Mouse (Mus musculus): ENCODE data around the gene Chrnb1.

The Chrnb1 gene

DNA sequence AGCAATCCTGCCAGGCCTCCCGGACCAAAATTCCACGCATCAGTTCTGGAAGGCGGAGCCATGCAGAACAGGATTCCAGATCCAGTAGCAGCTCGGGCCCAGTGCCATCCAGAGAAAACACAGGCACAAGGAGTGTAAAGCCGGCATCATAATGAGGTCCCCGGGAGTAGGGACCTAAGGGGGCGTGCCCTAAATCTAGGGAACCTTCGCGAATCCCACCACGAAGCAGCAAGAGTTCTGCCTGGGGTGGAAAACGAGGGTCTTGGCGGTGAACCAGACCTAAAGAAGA, 8.9 kb upstream of the Chrnb1 start:
- no peak for DNase-seq (ENCODE audit: low spot score)

DNA sequence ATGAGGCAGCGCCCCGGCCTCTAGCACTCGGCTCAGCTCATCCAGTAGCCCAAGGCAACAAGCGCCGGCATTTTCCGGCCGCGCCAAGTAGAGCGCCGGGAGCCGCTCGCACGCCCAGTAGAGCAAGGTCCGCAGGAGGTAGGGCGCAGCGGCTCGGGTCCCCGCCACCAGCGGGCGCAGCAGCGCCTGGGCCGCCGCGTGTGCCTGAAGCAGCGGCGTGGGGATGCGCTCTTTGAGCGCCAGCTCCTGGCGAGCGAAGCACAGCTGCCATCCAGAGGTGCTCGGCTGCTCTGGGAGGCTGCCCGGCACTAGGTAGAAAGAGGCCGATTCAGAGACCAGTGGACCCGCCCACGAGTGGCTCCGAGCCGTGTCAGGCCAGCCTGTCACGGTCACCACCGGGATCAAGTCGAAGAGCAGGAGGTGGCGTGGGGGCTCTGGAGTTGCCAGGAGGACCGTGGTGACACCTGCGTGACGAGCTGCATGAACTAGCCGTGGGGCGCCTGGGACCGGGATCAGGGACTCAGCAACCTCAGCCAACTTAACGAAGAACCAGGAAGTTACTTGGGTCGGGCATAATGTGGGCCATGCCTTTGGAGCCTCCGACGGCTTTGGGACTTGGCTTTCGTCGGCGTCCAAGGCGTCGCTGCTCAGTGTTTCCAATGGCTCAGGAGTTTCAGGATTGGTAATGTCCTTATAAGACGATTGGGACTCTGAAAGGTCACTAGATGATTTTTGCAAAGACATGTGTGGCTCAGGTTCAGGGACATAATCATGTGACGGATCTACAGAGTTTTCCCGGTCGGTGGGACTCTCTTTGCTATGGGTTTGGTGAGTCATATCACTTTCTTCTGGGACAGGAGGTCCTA, 8.3 kb upstream of the Chrnb1 start:
- no peak for DNase-seq (ENCODE audit: low spot score)

DNA sequence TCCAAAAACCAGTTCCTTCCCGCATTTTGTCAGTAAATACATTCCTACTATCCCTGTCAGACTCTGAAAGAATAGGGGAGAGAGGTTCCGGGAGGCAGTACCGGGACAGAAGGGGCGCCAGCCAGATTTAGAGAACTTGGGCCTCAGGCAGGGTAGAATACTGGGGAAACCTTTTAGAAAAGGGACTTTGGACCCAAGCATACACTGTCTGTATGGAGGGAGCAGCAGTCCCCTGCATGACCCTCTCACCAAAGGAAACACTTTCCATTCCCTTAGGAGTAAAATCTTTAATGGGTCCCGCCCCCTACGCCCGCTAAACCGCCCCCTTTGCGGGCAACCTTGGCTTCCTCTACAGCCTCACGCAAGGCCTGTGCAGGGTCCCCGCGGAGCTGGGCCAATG, 7.6 kb upstream of the Chrnb1 start:
- DNase-seq (ENCODE audit: low spot score) = no peak

DNA sequence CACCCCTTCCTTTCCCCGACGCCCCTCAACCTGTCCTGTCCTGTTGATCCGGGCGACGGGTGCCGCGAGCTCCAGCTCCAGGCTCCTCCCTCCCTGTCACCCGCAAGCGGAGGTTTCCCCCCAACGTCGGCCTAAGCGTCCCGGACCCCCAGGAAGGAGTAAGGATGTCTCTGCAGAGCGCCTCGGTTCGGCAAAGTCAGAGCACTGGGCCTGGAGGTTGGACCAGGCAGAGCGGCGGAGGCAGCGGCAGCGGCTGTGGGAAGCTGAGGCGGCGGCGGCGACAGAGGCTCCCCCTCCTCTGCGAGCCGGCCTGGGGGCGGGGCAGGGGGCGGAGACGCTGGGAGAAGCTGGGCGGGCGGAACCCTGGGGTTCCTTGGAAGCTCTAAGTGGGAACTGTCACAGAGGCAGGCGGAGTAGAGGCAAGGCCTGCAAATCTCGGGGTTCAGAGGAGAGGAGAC, 6.9 kb upstream of the Chrnb1 start:
- DNase-seq (ENCODE audit: low spot score) = no peak

DNA sequence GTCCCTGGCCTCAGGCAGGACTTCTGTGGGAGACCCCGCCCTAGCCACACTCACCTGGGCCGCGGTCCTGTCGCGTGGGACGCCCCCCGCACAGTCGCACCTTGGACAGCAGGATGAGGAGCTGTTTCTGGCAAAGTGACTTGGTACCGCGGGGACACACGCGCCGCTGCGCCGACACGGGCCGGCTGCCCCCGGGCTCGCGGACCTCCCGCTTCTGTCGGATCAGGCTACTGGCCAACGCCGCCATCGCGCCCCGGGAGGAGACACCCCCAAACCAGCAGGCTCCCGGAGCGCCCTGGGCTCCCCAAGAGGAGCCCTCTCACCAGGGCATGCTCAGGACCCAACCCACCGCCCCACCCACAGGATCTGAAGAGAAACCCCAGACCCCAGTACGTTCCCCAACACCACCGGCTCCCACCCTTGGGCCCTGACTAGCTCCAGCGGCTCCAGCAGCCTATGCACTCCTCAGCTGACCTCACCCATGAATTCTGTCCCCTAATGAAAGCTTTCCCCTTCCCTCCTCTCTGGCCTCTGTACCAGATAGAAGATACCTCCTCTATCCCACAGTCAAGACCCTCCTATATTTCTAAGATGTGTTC, 5.7 kb upstream of the Chrnb1 start, which contains the start of gene Fgf11:
Gene Fgf11 (minus strand): TSS at position 479 of the 599 bp plus-strand sequence.
- DNase-seq (ENCODE audit: low spot score) = no peak

DNA sequence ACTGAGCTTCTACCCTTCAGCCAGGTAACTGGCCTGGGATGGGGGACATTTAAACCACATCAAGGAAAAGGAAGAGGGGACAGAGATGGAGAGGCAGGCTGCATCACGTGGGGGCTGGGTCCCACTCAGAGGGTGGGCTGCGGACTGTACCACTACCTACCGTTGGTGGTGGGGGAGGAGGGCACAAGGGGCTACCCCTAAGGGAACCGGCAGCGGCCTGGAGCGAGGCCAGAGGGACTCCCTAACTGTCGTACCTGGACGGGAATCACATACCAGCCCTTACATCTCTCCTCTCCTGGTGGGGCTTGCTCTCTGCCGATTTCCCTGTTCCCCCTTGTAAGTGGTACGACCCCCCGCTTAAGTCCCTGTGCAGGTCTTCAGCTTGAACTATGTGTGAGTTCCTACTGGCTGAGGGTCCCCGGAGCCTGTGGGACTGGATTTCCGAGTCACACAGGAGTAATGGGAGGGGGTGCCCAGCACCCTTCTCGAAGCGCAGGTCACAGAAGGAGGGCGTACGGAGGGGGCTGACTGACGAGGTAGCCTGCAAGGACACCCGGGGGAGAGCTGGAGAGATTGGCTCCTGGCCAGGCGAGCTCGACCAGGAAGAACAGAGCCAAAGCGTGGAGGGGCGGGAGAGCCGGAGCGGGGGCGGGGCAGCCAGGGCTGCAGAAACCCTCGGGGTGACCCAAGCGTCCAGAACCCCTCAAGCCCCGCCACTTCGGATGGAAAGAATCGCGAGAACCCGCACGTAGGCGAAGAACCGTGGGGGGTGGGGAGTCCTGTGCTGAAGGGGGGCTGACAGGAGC, 4.9 kb upstream of the Chrnb1 start:
- no peak for DNase-seq (ENCODE audit: low spot score)

DNA sequence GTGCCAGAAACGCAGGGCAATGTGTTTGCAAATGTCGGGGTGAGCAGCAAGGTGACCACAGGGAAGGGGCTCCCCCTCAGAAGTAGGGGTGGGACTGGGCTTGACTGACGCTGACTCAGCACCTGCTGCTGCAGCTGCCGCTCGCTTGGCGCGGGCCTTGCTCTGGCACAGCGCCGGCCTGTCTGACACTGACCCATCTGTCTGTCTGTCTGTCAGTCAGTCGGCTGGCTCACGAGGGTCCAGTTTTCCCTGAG, 4.3 kb upstream of the Chrnb1 start:
- DNase-seq (ENCODE audit: low spot score) = no peak

DNA sequence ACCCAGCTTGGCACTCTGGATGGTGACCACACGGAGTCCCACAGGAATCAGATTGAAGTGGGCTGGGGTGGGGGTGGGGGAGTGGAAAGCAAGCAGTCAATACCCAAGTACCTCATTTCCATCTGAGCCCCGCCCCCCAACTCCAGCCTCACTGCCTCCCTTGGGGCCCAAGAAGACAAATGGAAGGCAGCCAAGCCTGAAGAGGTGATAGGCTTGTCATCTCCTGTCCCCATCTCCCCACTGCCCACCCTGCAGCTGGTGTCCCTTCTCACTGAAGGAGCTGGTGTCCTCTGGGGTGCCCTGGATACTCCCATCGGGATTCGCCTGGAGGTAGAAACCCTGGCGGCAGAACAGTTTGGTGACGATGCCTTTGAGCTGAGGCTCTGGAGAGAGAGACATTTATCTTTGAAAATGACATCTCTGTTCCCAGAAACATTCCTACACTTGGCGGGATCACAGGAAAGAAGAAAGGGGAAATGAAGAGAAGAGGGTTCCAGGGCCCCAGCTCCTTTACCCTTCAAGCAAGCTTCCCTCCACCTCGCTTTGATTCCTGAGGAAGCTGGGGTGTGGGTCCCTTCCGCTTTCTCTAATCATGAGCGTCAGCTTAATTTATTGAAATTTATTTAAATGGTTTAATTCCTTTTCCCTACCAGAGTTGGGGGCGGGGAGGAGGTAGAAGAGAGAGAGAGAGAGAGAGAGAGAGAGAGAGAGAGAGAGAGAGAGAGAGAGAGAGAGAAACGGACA, 3.8 kb upstream of the Chrnb1 start:
- no peak for DNase-seq (ENCODE audit: low spot score)

DNA sequence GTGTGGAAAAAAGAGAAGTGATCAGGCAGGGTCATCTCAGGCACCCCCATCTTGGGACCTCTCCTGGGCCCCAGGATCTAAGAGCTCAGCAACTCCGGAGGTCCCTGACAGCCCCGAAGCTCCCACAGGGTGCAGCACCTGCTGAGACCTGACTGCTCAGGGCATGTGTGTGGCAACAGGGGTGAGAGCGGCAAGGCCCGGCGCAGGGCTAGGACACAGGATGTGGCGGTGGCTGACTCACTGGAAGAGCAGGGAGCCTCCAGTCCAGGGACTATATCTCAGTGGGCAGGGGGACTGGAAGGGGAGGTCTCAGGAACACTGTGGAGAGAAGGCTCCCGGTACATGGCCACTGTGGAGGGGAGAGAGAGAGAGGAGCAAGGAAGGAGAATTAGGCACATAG, 2.2 kb upstream of the Chrnb1 start:
- no peak for DNase-seq (ENCODE audit: low spot score)

DNA sequence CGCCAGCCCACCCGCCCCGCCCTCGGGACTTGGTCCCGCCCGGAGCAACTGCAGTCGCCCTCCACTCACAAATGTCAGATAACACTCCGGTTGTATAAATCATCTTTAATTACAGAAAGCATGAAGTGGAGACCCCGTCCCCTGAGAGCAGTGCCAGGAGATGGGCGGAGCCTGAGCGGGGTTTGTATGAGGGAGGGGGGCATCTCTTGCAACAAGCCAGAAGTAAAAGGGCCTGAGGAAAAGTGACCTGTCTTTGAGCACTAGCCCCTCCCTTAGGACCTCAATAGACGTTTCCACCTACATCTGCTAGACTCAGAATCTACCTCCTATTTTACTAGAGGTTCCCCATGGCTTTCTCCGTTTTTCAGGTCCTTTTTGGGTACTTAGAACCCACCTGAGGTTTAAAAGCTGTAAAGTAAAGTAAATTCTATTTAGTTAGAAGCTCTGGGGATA, 266 bp upstream of the Chrnb1 start:
- no peak for DNase-seq (ENCODE audit: low spot score)

DNA sequence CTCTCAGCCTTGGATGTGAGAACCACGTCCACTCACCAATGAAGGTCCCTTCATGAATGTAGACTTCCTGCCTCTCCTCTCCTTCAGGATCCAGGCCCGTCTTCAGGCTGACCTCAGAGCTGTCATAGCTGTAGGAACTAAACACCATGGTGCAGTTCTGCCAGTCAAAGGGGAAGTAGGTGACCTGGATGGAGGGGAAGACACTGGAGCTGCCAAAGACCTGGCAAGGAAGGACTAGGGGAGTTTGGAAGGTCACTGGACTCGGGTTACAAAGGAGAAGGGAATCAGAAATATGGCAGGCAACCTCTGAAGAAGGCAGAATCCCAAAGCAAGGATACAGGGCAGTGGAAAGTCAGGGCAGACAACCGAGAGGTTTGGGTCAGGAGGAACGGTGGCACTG, 2.3 kb downstream of the Chrnb1 start:
- no peak for DNase-seq (ENCODE audit: low spot score)

DNA sequence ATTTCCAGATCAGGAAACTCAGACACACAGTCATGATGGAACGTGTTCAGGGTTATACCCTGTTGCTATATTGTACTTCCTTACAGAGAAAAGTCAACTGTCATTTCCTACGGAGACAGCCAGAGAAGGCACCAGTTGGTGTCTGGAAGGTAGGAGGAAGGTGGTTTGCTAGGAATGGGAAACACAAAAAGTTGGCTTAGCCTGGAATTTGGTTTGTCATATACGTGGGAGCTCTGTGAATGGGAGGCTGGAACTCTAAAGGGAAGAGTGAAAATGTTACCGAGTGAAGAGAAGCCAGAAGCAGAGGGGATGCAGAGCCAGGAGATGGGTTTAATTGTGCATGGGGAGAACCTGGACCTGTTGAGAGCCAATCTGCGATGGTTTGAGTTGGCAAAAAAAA, 4.3 kb downstream of the Chrnb1 start:
- no peak for DNase-seq (ENCODE audit: low spot score)

DNA sequence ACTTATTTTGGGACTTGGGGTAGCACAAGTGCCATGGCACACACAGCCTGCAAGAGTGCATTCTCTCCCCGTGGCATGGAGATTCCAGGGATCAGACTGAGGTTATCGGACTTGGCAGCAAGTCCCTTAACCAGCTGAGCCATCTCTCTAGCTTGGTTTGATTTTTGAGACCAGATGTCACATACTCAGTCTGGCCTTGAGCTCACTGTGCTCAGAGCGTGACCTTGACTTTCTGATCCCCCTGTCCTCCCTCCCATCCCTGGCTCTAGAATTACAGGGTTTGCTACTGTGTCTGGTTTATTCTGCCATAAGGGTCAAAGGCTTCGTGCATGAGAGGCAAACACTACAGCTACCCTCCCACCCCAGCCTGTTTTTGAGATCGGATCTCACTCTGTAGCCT, 6.3 kb downstream of the Chrnb1 start:
- no peak for DNase-seq (ENCODE audit: low spot score)

DNA sequence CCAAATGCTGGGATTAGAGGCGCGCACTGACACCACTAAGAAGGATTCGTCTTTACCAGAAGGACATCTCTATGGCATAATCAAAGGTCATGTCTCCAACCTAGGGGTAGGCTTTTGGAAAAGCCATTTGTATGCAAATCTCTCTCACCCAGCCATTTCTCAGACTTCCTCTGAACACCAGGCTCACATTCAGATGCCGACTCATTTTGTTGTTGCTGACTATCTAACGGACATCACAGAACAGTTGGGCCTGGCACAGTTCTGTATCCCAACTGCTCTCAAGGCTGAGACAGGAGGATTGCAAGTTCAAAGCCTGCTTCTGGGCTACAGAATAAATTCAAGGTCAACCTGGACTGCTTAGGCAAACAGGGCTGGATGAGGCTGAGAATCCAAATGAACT, 8.4 kb downstream of the Chrnb1 start:
- DNase-seq (ENCODE audit: low spot score) = no peak

DNA sequence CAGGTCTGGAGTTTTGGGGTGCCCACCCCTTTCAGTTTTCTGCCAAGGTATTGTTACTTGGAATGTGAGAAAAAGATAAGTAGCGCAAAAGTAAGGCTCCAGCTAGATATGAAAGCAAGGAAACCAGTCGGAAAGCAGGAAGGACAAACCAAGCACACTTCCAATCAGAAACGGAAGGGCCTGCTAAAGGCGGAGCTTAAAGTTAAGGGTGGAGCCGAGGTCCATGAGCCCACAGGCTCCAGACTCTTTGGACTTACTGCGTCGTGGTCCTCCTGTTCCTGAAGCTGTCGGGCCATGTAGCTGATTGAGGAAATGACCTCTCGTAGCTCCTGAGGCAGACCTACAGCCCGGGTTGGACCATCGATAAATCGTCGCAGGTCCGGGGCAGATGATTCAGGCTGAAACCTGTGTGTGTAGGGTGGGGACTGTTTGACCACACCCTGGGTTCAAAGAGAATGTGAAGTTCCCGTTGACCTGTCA, 10.9 kb downstream of the Chrnb1 start:
- DNase-seq (ENCODE audit: low spot score) = no peak

DNA sequence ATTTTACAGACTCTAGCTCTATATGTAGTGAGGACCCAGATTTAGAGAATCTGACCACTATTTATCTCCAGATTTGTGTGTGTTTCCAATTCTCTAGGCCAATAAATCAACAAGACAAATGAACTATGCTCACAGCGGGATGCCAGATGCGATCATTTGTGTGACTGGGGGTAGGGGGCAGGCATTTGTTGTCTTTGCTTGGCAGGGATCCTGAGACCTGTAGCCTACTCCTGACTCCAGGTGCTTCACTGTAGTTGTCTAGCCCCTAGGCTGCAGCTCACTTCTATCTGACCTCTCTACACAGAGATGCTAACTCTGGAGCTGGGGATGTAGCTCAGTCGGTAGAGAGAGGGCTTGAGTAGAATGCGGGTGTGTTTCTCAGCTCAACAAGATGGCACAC, 13.9 kb downstream of the Chrnb1 start:
- no peak for DNase-seq (ENCODE audit: low spot score)

DNA sequence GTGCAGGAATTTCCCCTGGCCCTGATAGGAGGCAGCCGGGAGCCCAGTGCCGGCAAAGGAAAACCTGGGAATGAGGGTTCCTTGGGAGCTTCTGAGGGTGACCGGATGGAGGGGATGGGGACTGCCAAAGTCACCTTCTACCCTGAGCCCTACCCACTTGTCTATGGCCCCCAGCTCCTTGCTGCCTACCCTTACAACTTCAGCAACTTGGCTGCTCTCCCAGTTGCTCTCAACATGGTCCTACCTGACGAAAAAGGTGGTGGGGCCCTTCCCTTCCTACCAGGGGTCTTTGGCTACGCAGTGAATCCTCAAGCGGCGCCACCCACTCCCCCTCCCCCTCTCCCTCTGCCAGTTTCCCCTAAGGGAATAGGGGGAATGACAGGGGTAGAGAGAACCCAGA, 16.8 kb downstream of the Chrnb1 start:
- no peak for DNase-seq (ENCODE audit: low spot score)

DNA sequence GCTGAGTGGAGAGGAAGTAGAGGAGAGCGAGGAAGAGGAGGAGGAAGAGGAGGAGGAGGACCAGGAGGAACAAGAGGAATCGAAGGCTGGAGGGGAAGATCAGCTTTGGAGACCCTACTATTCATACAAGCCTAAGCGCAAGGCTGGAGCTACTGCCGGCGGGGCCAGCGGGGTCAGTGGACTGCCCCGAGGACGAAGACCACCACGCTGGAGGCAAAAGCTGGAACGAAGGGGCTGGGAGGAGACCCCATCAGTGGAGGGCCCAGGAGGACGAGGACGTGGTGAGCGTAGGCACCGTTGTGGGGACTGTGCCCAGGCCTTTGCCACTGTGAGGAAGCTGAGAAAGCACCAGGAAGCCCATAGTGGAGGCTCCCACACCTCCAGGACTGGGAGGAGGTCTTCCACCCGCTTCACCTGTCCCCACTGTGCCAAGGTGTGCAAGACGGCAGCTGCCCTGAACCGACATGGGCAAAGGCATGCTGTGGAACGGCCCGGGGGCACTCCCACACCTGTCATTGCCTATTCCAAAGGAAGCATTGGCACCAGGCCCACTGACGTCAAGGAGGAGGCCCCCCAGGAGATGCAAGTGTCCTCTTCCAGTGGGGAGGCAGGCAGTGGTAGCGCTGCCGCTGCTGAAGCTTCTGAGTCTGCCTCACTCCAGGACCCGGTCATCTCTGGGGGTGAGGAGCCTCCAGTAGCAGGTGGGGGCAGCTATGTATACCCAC, 17.3 kb downstream of the Chrnb1 start:
- DNase-seq (ENCODE audit: low spot score) = no peak

DNA sequence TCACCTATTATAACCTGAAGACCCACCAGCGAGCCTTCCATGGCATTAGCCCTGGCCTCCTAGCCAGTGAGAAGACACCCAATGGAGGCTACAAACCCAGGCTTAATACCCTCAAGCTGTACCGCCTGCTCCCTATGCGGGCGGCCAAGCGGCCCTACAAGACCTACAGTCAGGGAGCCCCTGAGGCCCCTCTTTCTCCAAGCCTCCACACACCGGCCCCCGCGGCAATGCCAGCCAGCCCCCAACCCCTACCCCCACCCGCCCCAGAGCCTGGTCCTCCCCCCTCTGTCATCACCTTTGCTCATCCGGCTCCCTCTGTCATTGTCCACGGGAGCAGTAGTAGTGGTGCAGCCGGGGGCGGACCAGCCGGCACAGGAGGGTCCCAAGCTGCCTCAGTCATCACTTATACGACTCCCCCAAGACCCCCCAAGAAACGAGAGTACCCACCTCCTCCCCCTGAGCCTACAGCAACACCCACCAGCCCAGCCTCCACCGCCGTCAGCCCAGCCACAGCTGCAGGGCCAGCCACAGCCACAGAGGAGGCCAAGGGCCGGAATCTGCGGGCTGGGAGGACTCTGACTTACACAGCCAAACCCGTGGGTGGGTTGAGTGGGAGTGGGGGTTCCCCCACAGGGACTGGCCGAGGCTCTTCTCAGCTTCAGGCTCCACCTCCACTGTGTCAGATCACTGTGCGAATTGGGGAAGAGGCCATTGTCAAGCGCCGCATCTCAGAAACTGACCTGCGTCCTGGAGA, 18.1 kb downstream of the Chrnb1 start:
- DNase-seq (ENCODE audit: low spot score) = no peak

DNA sequence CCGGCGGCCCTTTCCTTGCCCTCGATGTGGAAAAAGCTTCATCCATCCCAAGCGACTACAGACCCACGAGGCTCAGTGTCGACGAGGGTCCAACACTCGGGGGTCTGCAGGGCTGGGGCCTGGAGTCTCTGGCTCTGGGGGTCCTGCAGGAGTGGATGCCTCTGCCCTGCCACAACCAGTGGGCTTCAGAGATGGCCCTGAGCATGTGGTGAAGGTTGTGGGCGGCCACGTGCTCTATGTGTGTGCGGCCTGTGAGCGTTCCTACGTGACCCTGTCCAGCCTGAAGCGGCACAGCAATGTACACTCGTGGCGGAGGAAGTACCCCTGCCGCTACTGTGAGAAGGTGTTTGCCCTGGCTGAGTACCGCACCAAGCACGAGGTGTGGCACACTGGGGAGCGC, 19.3 kb downstream of the Chrnb1 start:
- no peak for DNase-seq (ENCODE audit: low spot score)

DNA sequence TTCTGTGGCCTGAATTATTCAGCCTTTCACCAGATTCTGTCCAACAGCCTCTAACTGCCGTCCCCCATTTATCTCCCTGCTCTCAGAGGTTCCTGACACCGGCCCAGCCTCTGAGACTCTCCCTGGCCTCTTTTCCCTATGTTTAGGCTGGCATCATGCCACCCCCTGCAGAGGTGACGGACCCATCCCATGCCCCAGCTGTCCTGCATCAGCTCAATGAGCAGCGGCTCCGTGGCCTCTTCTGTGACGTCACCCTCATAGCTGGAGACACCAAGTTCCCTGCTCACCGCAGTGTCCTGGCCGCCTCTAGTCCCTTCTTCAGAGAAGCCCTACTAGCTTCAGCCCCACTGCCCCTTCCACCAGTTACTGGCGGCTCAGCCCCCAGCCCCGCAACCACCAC, 20.0 kb downstream of the Chrnb1 start:
- no peak for DNase-seq (ENCODE audit: low spot score)
